Mouse (Mus musculus) ES-E14 (cell line): ENCODE results near the gene Ywhaq. TPM values are rescaled to one million over a fixed set of nuclear protein-coding genes. Genes with fewer than 3 reads are reported as not detected.

Experiments
- DNase-seq: peaks from one replicate; pipeline ENCODE4 v3.0.0-alpha.2; 2013; ENCODE audit warnings: low read depth, low spot score
- H3K27ac ChIP-seq: 2 replicates; pipeline ENCODE4 v1.5.1; 2012; ENCODE audit warnings: low read depth, mild to moderate bottlenecking, low read length, moderate library complexity, mixed read lengths; ENCODE audit not compliant: poor library complexity, insufficient read depth, severe bottlenecking
- H3K36me3 ChIP-seq: 2 replicates; pipeline ENCODE4 v1.6.1; 2012; ENCODE audit warnings: mild to moderate bottlenecking, low read length, moderate library complexity, mixed read lengths; ENCODE audit not compliant: control insufficient read depth, poor library complexity, insufficient read depth, severe bottlenecking
- H3K4me1 ChIP-seq, 2 experiments: fragments of 150-350 bp in 1 of 2; sonication (generic) in 1 of 2; 2 replicates each; pipeline ENCODE4 v1.6.1; 2012; ENCODE audit warnings: low read length in 2 of 2, mild to moderate bottlenecking in 1 of 2, mixed read lengths in 1 of 2; ENCODE audit not compliant: control insufficient read depth in 2 of 2, insufficient read depth in 2 of 2, poor library complexity in 1 of 2
- H3K4me3 ChIP-seq, 2 experiments: fragments of 150-350 bp in 1 of 2; sonication (generic) in 1 of 2; 2 replicates each; pipeline ENCODE4 v1.5.1; 2012; ENCODE audit warnings: low read length in 2 of 2, low read depth in 1 of 2, mild to moderate bottlenecking in 1 of 2, mixed read lengths in 1 of 2; ENCODE audit not compliant: insufficient read depth in 1 of 2, poor library complexity in 1 of 2, severe bottlenecking in 1 of 2
- H3K9ac ChIP-seq: 2 replicates; pipeline ENCODE4 v1.6.1; 2012; ENCODE audit warnings: low read depth, mild to moderate bottlenecking, low read length, mixed read lengths; ENCODE audit not compliant: poor library complexity, insufficient read depth, severe bottlenecking
- H3K9me3 ChIP-seq: fragments of 150-350 bp; sonication (generic); 2 replicates; pipeline ENCODE4 v1.6.1; 2012; ENCODE audit warnings: low read depth, mild to moderate bottlenecking, low read length; ENCODE audit not compliant: control insufficient read depth, insufficient read depth
- CHD2 ChIP-seq: IDR thresholded peaks from 2 replicates; pipeline ENCODE4 v1.6.1; 2014; ENCODE audit warnings: mild to moderate bottlenecking, low read depth, low read length, inconsistent platforms
- HCFC1 ChIP-seq: IDR thresholded peaks from 2 replicates; pipeline ENCODE4 v1.6.1; 2012; ENCODE audit warnings: low read length, inconsistent platforms, borderline replicate concordance; ENCODE audit not compliant: insufficient read depth
- MAFK ChIP-seq: IDR thresholded peaks from 2 replicates; pipeline ENCODE4 v1.6.1; 2014; ENCODE audit warnings: mild to moderate bottlenecking, low read depth, low read length, inconsistent platforms; ENCODE audit not compliant: insufficient read depth
- ZC3H11A ChIP-seq: IDR thresholded peaks from 2 replicates; pipeline ENCODE4 v1.6.1; 2012; ENCODE audit warnings: low read depth, mild to moderate bottlenecking, inconsistent platforms, low read length, borderline replicate concordance
- ZNF384 ChIP-seq: IDR thresholded peaks from 2 replicates; pipeline ENCODE4 v1.6.1; 2012; ENCODE audit warnings: low read depth, low read length, inconsistent platforms
- in situ Hi-C, 2 experiments: fragments of 600-800 bp; cut with MboI; formaldehyde crosslinking; loops; one replicate each; pipeline ENCODE4 v1.15.1; 2025; ENCODE audit warnings: low sequenced_read_pairs in 2 of 2, inconsistent platforms in 1 of 2; ENCODE audit not compliant: unreplicated experiment in 2 of 2
- total RNA-seq: library from RNA; depleted of rRNA; stranded (reverse); fragments of 300-350 nt; gene quantifications from 2 replicates; pipeline ENCODE4 v1.2.3, GENCODE M21; 2012

The Ywhaq gene
- total RNA-seq, 1 experiment, result 596 TPM

DNA sequence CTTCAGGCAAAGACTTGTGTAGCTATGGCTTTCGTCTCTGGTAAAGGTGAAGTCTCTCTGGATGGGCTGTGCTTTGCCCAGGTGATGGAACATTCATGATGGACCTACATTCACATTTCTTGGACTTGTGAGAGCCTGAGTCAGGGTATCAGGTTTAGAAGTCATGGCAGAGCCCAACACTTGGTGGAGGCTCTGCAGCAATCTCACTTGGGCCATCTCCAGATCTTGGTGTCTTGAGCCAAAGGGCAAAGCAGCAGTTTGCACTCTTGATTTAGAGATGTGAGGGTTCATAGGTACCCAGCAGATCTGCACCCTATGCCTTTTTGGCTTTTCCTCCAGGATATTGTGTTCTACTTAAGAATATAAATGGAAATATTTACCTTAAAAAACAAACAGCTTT is 38.6 kb upstream of the Ywhaq start:
- TF ChIP-seq CHD2 (no peak), ZNF384 (no peak), ZC3H11A (no peak), MAFK (no peak), HCFC1 (no peak)
- Histone ChIP-seq H3K9ac (no peak overlapping the region), H3K36me3 (no peaks in the 10 kb centered on the region), H3K4me3 (no peak overlapping the region), H3K27ac (no peak overlapping the region), H3K9me3 (no peaks in the 10 kb centered on the region), H3K4me1 (peaks cover 2 to 4% of the 10 kb centered on the region in 2 experiments; a peak in 2 of 4 replicates)
- no peak for DNase-seq
- in situ Hi-C loops, result no loop called here

DNA sequence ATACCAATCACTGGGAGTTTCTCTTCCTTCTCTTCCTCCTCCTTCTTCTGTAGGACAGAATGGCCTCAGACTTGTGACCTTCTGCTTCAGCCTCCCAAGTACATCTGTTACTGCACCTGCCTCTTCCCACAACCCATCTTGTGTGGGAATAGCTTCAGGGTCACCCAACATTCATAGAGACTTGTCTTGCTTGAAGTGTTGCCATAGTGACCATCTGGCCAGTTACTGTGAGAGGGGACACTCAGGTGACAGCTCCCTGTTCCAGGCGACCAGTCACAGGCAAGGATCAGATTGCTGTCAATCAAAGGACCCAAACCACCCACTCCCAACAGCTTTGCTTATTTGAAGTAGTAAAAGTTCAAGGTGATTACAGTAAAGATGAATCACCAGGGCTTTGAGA is 34.3 kb upstream of the Ywhaq start:
- in situ Hi-C loops, result no loop called here
- Histone ChIP-seq H3K36me3 (no peaks in the 10 kb centered on the region), H3K27ac (no peak overlapping the region), H3K9ac (no peak overlapping the region), H3K9me3 (no peaks in the 10 kb centered on the region), H3K4me3 (no peak overlapping the region), H3K4me1 (no peaks in the 10 kb centered on the region)
- TF ChIP-seq HCFC1, result no peak
- no peak for TF ChIP-seq ZC3H11A
- no peak for TF ChIP-seq CHD2
- TF ChIP-seq MAFK, result no peak
- TF ChIP-seq ZNF384, result no peak
- no peak for DNase-seq

GRCm38 (mm10) chr12:21451351-21451750 is 33.9 kb upstream of the Ywhaq start:
- H3K27ac ChIP-seq, result no peak overlapping the region
- H3K4me3 ChIP-seq, result no peak overlapping the region
- no peak for DNase-seq
- no peak overlapping the region for H3K9ac ChIP-seq
- H3K9me3 ChIP-seq, result no peaks in the 10 kb centered on the region
- H3K36me3 ChIP-seq, result no peaks in the 10 kb centered on the region
- in situ Hi-C loops, result no loop called here
- no peaks in the 10 kb centered on the region for H3K4me1 ChIP-seq
- no peak for TF ChIP-seq ZC3H11A
- no peak for TF ChIP-seq ZNF384
- TF ChIP-seq HCFC1, result no peak
- TF ChIP-seq MAFK, result no peak
- TF ChIP-seq CHD2, result no peak

DNA sequence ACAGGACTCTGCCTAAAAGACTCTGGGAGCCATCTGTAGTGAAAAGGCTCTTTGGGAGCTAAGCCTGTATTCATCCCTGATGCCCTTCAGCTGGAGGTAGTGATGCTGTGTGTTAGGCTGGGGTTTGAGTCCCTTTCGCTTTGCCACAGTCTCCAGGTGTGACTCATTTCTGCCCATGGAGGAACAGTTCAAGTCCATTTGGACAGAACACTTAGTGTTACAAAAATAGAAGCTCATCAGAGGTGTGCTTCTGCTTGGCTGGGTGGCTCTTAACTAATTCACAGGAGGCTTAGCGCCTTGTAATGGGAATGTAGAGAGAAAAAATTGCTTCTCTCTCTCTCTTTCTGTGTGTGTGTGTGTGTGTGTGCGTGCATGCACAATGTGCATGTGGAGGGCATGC is 26.3 kb upstream of the Ywhaq start:
- in situ Hi-C loops, result no loop called here
- Histone ChIP-seq H3K4me3 (no peak overlapping the region), H3K9ac (no peak overlapping the region), H3K27ac (no peak overlapping the region), H3K9me3 (no peaks in the 10 kb centered on the region), H3K36me3 (no peaks in the 10 kb centered on the region), H3K4me1 (peaks cover 5 to 6% of the 10 kb centered on the region in 2 experiments)
- DNase-seq, result no peak
- no peak for TF ChIP-seq MAFK

- no peaks in the 10 kb centered on the region for H3K36me3 ChIP-seq
- no peak for DNase-seq
- in situ Hi-C loops, result no loop called here
- no peak overlapping the region for H3K9ac ChIP-seq
- H3K9me3 ChIP-seq, result no peaks in the 10 kb centered on the region
- peaks cover 11 to 19% of the 10 kb centered on the region in 2 experiments for H3K4me1 ChIP-seq
- H3K27ac ChIP-seq, result no peak overlapping the region
- H3K4me3 ChIP-seq, result no peak overlapping the region
- TF ChIP-seq ZNF384 (no peak), ZC3H11A (no peak), MAFK (no peak), CHD2 (no peak), HCFC1 (no peak)
These were observed 24.4 kb upstream of the Ywhaq start for GRCm38 (mm10) chr12:21441870-21442269.
